Mouse (Mus musculus) MEL (cell line): ENCODE data around the gene Mogat1.

Experiments used
- EP300 ChIP-seq, 2 experiments: IDR thresholded peaks; 2 replicates each; pipeline ENCODE4 v1.6.1; 2011; ENCODE audit warnings: improper control_type of control experiment in 2 of 2, low read length in 2 of 2, low read depth in 1 of 2, mild to moderate bottlenecking in 1 of 2
- ZMIZ1 ChIP-seq: IDR thresholded peaks from 2 replicates; pipeline ENCODE4 v1.6.1; 2012; ENCODE audit warnings: low read depth, mild to moderate bottlenecking, inconsistent platforms, low read length, improper control_type of control experiment, moderate library complexity

- TF ChIP-seq ZMIZ1 (no peak), EP300 (IDR thresholded peaks at IDR 0.05; ENCODE audit: low read depth in 1 of 2, low read length in 2 of 2) (peak; percentile 75)
These were observed 38.4 kb upstream of the Mogat1 start for GRCm38 (mm10) chr1:78472441-78472840.
